Mouse (Mus musculus): ENCODE data around the gene Unc93a2.
"Not testable (repeated sequence)": the region's sequence is repeated elsewhere in the genome, so short reads cannot be mapped to it uniquely, and the experiment has no call there.

DNA sequence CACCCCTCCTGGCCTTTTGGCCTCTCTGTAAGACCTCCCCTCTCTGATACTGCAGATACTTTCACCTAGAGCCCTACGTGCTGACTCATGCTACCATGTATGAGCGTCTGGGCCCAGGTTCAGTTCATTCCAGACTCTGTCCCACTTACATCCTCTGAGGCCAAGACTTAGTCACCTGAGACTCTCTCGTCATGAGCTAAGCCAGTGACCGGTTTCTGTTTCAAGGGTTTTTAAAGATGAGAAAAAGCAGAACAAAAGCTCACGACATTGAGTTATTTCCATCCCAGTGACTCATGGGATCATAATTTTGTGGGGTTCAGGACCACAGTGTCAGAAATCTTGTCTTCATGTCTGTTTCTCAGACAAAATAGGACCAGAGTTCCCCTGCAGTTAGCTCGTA, 65.5 kb downstream of the Unc93a2 start:
- TF ChIP-seq MYOG (IDR thresholded peaks at IDR 0.05; ENCODE audit: control insufficient read depth, extremely low read depth, insufficient read length); CTCF (IDR thresholded peaks at IDR 0.05; ENCODE audit: control insufficient read depth, insufficient read depth, insufficient read length); USF1 (IDR thresholded peaks at IDR 0.05; ENCODE audit: low read depth); CEBPB (IDR thresholded peaks at IDR 0.05; ENCODE audit: low read depth); MYOD1 (IDR thresholded peaks at IDR 0.05; ENCODE audit: control insufficient read depth, insufficient read length, low read depth): not testable (repeated sequence)

Data from C2C12 (cell line).